Mouse (Mus musculus) lung, adult 2 months (tissue): Measurements from ENCODE around the gene Hspa14.

Source experiments
- CTCF ChIP-seq: fragments of 200-500 bp; IDR thresholded peaks from 2 replicates; pipeline ENCODE4 v1.5.1; 2011; ENCODE audit warnings: mild to moderate bottlenecking, low read length, control low read depth; ENCODE audit not compliant: insufficient read depth
- POLR2A ChIP-seq: fragments of 200-500 bp; IDR thresholded peaks from 2 replicates; pipeline ENCODE4 v1.6.1; 2011; ENCODE audit warnings: low read depth, mild to moderate bottlenecking, control low read depth, low read length, borderline replicate concordance; ENCODE audit errors: extremely low read depth

DNA sequence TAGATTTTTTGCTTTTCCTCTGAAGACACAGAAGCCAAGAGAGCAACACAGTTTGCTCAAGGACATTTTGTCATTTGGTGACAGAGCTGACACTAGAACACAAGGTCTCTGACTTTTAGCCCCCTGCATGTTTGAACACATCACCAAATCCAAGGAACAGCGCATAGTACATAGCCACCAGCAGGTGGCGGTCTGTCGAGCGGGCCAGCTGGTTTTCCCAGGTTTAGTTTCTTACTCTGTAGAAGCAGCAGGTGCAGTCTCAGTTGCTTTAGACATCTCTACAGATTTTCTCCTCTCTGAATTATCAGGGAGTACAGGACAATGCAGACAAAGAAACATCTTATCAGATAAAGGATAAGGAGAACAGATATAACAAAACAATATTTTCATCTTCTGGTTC lies 34.0 kb upstream of the Hspa14 start:
- no peak for TF ChIP-seq POLR2A
- TF ChIP-seq CTCF, result peak; percentile 79
